In genomic region chr6:136296251-136296650, GRCm38 (mm10) we compare ENCODE assay signal across 26 mouse cellular contexts. TPM values are rescaled to one million over a fixed set of nuclear protein-coding genes. Genes with fewer than 3 reads are reported as not detected.
"Had no signal": no experiment of that assay in that cellular context is flagged by ENCODE, and none has a peak within 500 bp of the region (broad histone marks: within the 10 kb centered on the region; RNA-seq: fewer than 3 reads in every experiment).

No protein-coding gene starts in this region.

- H3K4me1 ChIP-seq: heart, embryonic 10.5 days; heart, embryonic 12.5 days; hindbrain, embryonic 10.5 days; intestine, embryonic 15.5 days; limb, embryonic 10.5 days; limb, embryonic 12.5 days; liver, embryonic 13.5 days; liver, embryonic 15.5 days had no signal

- H3K4me2 ChIP-seq: heart, embryonic 12.5 days; hindbrain, embryonic 12.5 days; hindbrain, embryonic 14.5 days; intestine, embryonic 15.5 days; limb, embryonic 12.5 days; liver, embryonic 11.5 days; liver, embryonic 13.5 days; liver, embryonic 15.5 days had no signal

- DNase-seq: gastrocnemius, adult 2 months; gastrocnemius, postnatal 10 days; gastrocnemius, postnatal 25 days; heart, adult 18-20 months; liver; liver, embryonic 13.5 days; liver, postnatal 0 days had no signal

- ATAC-seq: inflammation-experienced regulatory T-cells, adult 6 months; intestine, embryonic 15.5 days; intestine, postnatal 0 days; liver, postnatal 0 days had no signal

- H3K9ac ChIP-seq: heart, embryonic 12.5 days; hindbrain, embryonic 12.5 days; hindbrain, embryonic 14.5 days; intestine, embryonic 15.5 days; limb, embryonic 12.5 days; liver, embryonic 13.5 days; liver, embryonic 15.5 days; liver, postnatal 0 days had no signal

- H3K9me3 ChIP-seq: heart, embryonic 10.5 days; hindbrain, embryonic 10.5 days; hindbrain, embryonic 12.5 days; intestine, embryonic 15.5 days; limb, embryonic 10.5 days; liver, embryonic 15.5 days had no signal

- H3K27ac ChIP-seq: gastrocnemius, adult 2 months; heart, embryonic 10.5 days; hindbrain, embryonic 10.5 days; hindbrain, embryonic 12.5 days; hindbrain, embryonic 14.5 days; intestine, embryonic 15.5 days; layer of hippocampus, adult 2 months; left cerebral cortex, adult 2 months; limb, embryonic 10.5 days; limb, embryonic 12.5 days; liver, embryonic 13.5 days; liver, embryonic 15.5 days had no signal

- H3K36me3 ChIP-seq: heart, embryonic 10.5 days; heart, embryonic 12.5 days; hindbrain, embryonic 10.5 days; hindbrain, embryonic 12.5 days; intestine, embryonic 15.5 days; limb, embryonic 10.5 days; limb, embryonic 12.5 days; liver, embryonic 13.5 days; liver, embryonic 15.5 days had no signal

- H3K4me3 ChIP-seq: gastrocnemius, adult 2 months; heart, embryonic 10.5 days; heart, embryonic 12.5 days; hindbrain, embryonic 10.5 days; hindbrain, embryonic 12.5 days; intestine, embryonic 15.5 days; layer of hippocampus, adult 2 months; left cerebral cortex, adult 2 months; limb, embryonic 10.5 days; limb, embryonic 12.5 days; liver, embryonic 13.5 days; liver, embryonic 15.5 days had no signal

- H3K27me3 ChIP-seq: heart, embryonic 12.5 days; hindbrain, embryonic 12.5 days; intestine, embryonic 15.5 days; limb, embryonic 12.5 days; liver, embryonic 13.5 days; liver, embryonic 15.5 days had no signal

RNA-seq across cellular contexts. Expression of gene Gm8994, which starts 31.1 kb away (rescaled TPM):
- polyA plus RNA-seq: frontal cortex, adult 2 months; heart, embryonic 10.5 days; heart, embryonic 12.5 days; heart, embryonic 14.5 days; heart, embryonic 16.5 days; hindbrain, embryonic 10.5 days; hindbrain, embryonic 12.5 days; hindbrain, embryonic 14.5 days; hindbrain, embryonic 16.5 days; inflammation-experienced regulatory T-cells, adult 6 months; intestine, embryonic 15.5 days; intestine, postnatal 0 days; kidney, embryonic 16.5 days; limb, embryonic 10.5 days; limb, embryonic 12.5 days; liver, embryonic 11.5 days; liver, embryonic 13.5 days; liver, embryonic 15.5 days; liver, postnatal 0 days had no signal
